Mouse (Mus musculus) liver, embryonic 14.5 days (tissue): ENCODE data around the gene St8sia1.

Source experiments
- CTCF ChIP-seq: IDR thresholded peaks from 2 replicates; pipeline ENCODE4 v1.5.1; 2016; ENCODE audit warnings: antibody characterized with exemption, low read depth, control low read depth
- EP300 ChIP-seq: IDR thresholded peaks from 2 replicates; pipeline ENCODE4 v1.6.1; 2016; ENCODE audit warnings: antibody characterized with exemption, low read depth

GRCm38 (mm10) chr6:142973289-142973688, 9.0 kb upstream of the St8sia1 start:
- TF ChIP-seq CTCF, result no peak
- no peak for TF ChIP-seq EP300
